Mouse (Mus musculus): ENCODE data around the gene Vmn1r222.
"Not testable (repeated sequence)": the region's sequence is repeated elsewhere in the genome, so short reads cannot be mapped to it uniquely, and the experiment has no call there.

DNA sequence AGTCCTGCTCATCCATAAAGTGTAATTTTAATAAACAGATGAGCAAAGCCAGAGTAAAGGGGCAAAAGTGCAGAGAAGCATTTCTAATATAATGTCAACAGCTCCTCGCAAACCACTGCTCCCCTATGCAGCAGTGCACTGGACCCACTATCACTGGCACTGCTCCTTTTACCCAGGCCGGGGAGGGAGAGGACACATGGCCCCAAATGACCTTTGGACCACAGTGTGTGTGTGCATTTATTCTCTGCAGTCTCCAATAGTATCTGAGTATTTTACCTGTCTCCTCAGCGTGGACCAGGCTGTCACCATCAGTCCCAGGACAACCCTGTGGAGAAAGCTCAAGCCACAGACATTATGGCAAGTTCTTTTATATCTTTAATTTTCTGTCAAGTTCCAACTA, 32.9 kb upstream of the Vmn1r222 start:
- TF ChIP-seq GATA1 (IDR thresholded peaks at IDR 0.05; ENCODE audit: borderline replicate concordance, low read length); FLI1 (IDR thresholded peaks at IDR 0.05; ENCODE audit: low read length): not testable (repeated sequence)

Data from megakaryocyte, embryonic 14.5 days (primary cell).